In genomic region chr8:64342397-64342796, GRCm38 (mm10) we compare ENCODE assay signal across 12 mouse cellular contexts.
A peak's percentile ranks its signal among the peaks of the same experiment; 100 is the strongest.
DNase-seq lines count a peak whose midpoint lies in the region.
"Had no signal": no experiment of that assay in that cellular context is flagged by ENCODE, and none has a peak within 500 bp of the region (broad histone marks: within the 10 kb centered on the region; RNA-seq: fewer than 3 reads in every experiment).

No protein-coding gene starts in this region.

- peak; percentile 18 for DNase-seq in cerebellum, adult 11-12 months
- no peak for DNase-seq in cerebellum, adult 8-10 months
- DNase-seq in brain, adult 2 months (ENCODE audit: low read depth, low spot score) = peak; percentile 41
- DNase-seq in cerebellum, postnatal 10 days = peak; percentile 7 to 8
- DNase-seq in kidney, adult 11 months = no peak
- DNase-seq in kidney, adult 9 months = no peak
- no peak for DNase-seq in embryo, embryonic 9.5 days (ENCODE audit: extremely low spot score)
- DNase-seq: adrenal gland, adult 8-10 months; embryo, embryonic 11 days; heart, adult 2 months; heart, postnatal 14 days; kidney, adult 2 months had no signal

Comparison
In these comparisons a context has a peak if more than half of its experiments do, and no peak if none do; other contexts are left out.
1. DNase-seq: peak in cerebellum, adult 11-12 months (single experiment), brain, adult 2 months (single experiment) and cerebellum, postnatal 10 days (2 of 2); none in cerebellum, adult 8-10 months (single experiment), kidney, adult 11 months (single experiment), kidney, adult 9 months (single experiment) and embryo, embryonic 9.5 days (single experiment).